Mouse (Mus musculus): ENCODE measurements around the gene Gm28230. TPM values are rescaled to one million over a fixed set of nuclear protein-coding genes. Genes with fewer than 3 reads are reported as not detected.

The Gm28230 gene
- polyA plus RNA-seq, 1 experiment from 2014 or later, result not detected

DNA sequence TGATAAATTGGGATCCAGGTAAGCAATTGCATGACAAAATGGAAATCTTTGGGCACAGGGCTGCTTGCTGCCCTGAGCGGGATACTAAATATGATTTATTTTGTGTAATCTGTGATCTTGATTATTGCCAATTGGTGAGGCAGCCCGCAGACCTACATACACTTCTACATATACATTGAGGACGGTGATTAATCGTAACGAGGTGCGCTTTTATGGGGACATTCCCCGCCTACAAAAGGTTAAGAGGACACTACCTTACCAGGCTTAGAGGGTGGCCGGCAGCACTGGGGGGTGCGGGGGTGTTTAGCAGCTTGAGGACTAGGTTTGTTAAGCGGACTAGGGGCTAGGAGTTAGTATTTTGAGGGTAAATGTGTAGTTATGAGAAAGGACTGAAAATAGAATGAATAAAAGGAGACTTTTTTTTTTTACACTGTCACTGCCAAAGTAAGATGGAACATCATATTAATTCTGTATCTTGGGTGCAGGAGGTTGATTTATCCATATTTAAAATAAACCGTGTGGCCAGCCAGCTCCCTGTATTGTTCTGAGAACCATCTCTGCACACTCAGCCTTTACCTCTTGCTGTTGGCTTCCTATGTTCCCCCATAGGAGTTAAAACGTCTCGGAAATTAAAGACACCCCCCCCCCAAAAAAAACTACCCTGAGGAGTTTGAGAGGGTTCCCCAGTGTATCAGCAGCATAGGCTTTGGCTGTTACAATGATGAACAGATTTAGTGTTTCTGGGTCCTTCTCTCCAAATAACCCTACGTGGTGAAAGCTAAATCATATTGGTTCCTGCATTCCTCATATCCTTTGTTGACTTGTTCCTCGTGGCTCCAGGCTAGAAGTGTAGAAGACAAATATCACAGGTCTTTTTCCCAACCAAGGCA, 10.4 kb downstream of the Gm28230 start:
- Histone ChIP-seq H3K36me3 (ENCODE audit: control insufficient read depth, insufficient read depth) (no peaks in the 10 kb centered on the region; the same call in 1 of the 2 replicates), H3K4me3 (ENCODE audit: low read depth, low read length) (0 out of 2 replicates have a peak overlapping the region, but pooled peaks have one; percentile 7), H3K9me3 (ENCODE audit: control insufficient read depth) (no peaks in the 10 kb centered on the region), H3K4me1 (replicated peaks; ENCODE audit: control insufficient read depth, insufficient read depth, low read length) (no peaks in the 10 kb centered on the region), H3K4me2 (replicated peaks; ENCODE audit: low read depth) (peak overlapping the region; percentile 31), H3K27ac (ENCODE audit: low read depth, low read length) (no peak overlapping the region), H3K9ac (ENCODE audit: low read depth, low read length) (no peak overlapping the region), H3K27me3 (replicated peaks; ENCODE audit: control insufficient read depth, insufficient read depth, low read length) (peaks cover 91% of the 10 kb centered on the region)
- no peak for ATAC-seq
- WGBS, result 29% methylated on average over 15 of the region's 15 CpGs
- TF ChIP-seq CTCF (IDR thresholded peaks at IDR 0.05; ENCODE audit: low read depth), result no peak

DNA sequence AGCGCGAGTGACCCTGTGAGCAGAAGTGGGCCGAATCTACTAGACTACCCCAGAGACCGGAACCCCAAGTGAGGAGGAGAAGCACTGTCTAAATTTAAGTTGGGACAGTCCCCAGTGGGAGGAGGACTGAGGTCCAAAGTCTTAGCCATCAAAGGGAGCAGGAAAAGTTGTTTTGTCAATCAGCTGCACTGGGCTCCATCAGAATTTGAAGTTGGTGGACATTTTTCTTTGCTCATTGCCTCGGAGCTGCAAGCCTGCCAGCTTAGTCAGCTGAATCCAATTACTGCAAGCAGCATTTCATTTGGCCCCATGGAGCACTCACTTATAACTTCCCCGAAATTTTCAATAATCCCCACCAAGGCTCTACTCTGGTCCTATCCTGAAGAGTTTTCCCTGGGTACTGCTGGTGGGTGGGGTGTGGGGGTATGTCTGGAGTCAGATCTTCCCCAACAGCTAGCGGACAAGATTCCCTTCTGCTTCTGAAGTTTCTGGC, 11.1 kb downstream of the Gm28230 start:
- Histone ChIP-seq H3K27ac (ENCODE audit: low read depth, low read length) (no peak overlapping the region), H3K4me1 (replicated peaks; ENCODE audit: control insufficient read depth, insufficient read depth, low read length) (no peaks in the 10 kb centered on the region), H3K4me3 (ENCODE audit: low read depth, low read length) (no peak overlapping the region), H3K27me3 (replicated peaks; ENCODE audit: control insufficient read depth, insufficient read depth, low read length) (peaks cover 90% of the 10 kb centered on the region), H3K9ac (ENCODE audit: low read depth, low read length) (no peak overlapping the region), H3K9me3 (ENCODE audit: control insufficient read depth) (no peaks in the 10 kb centered on the region), H3K4me2 (replicated peaks; ENCODE audit: low read depth) (no peak overlapping the region), H3K36me3 (ENCODE audit: control insufficient read depth, insufficient read depth) (no peaks in the 10 kb centered on the region; the same call in 1 of the 2 replicates)
- WGBS, result 44% methylated on average over 7 of the region's 7 CpGs
- ATAC-seq, result no peak
- TF ChIP-seq CTCF (IDR thresholded peaks at IDR 0.05; ENCODE audit: low read depth), result no peak

DNA sequence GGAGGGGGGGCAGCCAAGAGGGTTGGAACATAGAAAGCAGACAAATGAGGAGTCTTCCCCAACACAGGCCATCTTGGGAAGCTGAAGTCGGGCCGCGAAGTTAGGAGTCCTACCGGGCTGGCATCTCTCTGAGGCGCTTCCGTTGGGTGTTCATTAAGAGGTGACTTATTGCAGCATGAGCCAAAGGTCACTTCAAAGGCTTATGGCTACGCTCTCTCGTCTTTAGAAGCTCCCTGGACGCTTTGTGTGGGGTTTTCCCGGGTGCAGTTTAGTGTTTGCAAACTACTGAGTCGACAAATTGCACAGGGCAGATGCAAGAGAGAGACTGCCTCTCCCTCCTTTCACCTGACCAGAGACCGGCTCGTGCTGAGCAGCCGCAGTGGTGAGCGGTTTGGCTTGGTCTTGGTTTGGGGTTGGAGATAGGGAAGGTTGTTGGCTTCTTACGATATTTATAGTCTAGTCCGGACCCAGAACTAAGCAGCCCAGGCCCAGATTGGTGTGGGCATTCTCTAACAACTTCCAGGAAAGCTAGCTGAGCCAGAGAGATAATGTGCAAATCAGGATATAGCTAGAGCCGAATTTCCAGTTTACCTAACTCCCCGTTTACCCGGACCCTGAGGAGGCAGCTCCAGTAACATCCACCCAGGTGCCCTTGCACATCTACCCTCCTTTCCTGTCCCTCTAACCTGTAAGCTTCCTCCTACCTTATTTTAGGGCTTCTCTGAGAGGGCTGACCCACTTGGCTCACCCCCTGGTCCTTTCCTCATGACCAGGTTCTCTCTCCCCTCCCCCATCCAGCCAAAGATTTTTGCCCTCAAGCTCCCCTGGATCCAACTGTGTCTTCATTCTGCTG, 12.3 kb downstream of the Gm28230 start:
- peak overlapping the region; percentile 35; the same call in 1 of the 2 replicates for H3K4me2 ChIP-seq (replicated peaks; ENCODE audit: low read depth)
- 10% methylated on average over 20 of the region's 20 CpGs for WGBS
- H3K4me3 ChIP-seq (ENCODE audit: low read depth, low read length), result no peak overlapping the region
- no peaks in the 10 kb centered on the region; the same call in 1 of the 2 replicates for H3K36me3 ChIP-seq (ENCODE audit: control insufficient read depth, insufficient read depth)
- ATAC-seq, result peak; percentile 36; the same call in 1 of the 2 replicates
- H3K9me3 ChIP-seq (ENCODE audit: control insufficient read depth), result no peaks in the 10 kb centered on the region
- no peaks in the 10 kb centered on the region for H3K4me1 ChIP-seq (replicated peaks; ENCODE audit: control insufficient read depth, insufficient read depth, low read length)
- no peak overlapping the region for H3K27ac ChIP-seq (ENCODE audit: low read depth, low read length)
- no peak overlapping the region for H3K9ac ChIP-seq (ENCODE audit: low read depth, low read length)
- TF ChIP-seq CTCF (IDR thresholded peaks at IDR 0.05; ENCODE audit: low read depth), result no peak
- peaks cover 85% of the 10 kb centered on the region for H3K27me3 ChIP-seq (replicated peaks; ENCODE audit: control insufficient read depth, insufficient read depth, low read length)

DNA sequence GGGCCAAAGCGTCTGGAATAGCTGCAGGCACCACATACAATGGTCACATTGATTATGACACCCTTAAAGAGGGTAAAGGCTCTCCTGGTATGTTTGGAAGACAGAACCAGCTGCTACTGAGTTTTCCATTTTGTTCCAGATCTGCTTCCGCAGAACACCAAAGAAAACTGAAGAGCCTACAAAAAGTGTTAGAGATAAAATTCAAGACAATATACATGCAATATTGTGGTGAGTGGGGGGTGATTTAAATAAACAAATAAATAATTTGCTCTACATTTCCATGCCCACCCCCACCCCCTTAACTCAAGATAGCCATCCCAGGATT, 12.9 kb downstream of the Gm28230 start:
- peaks cover 85% of the 10 kb centered on the region for H3K27me3 ChIP-seq (replicated peaks; ENCODE audit: control insufficient read depth, insufficient read depth, low read length)
- H3K27ac ChIP-seq (ENCODE audit: low read depth, low read length), result no peak overlapping the region
- no peak overlapping the region for H3K9ac ChIP-seq (ENCODE audit: low read depth, low read length)
- no peak overlapping the region for H3K4me2 ChIP-seq (replicated peaks; ENCODE audit: low read depth)
- H3K4me3 ChIP-seq (ENCODE audit: low read depth, low read length), result no peak overlapping the region
- WGBS, result 45% methylated on average over 2 of the region's 2 CpGs
- no peak for TF ChIP-seq CTCF (IDR thresholded peaks at IDR 0.05; ENCODE audit: low read depth)
- H3K36me3 ChIP-seq (ENCODE audit: control insufficient read depth, insufficient read depth), result no peaks in the 10 kb centered on the region; the same call in 1 of the 2 replicates
- ATAC-seq, result no peak
- H3K4me1 ChIP-seq (replicated peaks; ENCODE audit: control insufficient read depth, insufficient read depth, low read length), result no peaks in the 10 kb centered on the region
- no peaks in the 10 kb centered on the region for H3K9me3 ChIP-seq (ENCODE audit: control insufficient read depth)

DNA sequence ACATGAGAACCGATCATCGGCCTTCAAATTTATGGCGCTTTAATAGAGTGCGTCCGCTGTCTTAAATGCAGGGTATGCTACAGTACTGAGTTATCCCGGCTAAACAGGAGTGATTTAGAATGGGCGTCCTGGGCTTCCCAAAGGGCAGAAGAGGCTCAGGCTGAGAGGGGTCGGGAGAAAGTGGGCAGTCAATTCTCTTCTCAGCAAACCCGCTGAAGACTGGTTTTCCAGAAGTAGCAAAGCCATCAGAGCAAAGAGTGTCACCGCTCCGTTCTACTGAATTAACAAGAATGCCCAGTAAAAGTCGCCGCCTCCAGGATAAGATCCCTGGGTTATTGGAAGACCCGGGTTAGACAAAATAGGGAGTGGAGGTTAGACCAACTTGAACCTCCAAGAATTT, 13.3 kb downstream of the Gm28230 start:
- Histone ChIP-seq H3K36me3 (ENCODE audit: control insufficient read depth, insufficient read depth) (no peaks in the 10 kb centered on the region; the same call in 1 of the 2 replicates), H3K27me3 (replicated peaks; ENCODE audit: control insufficient read depth, insufficient read depth, low read length) (peaks cover 85% of the 10 kb centered on the region), H3K9ac (ENCODE audit: low read depth, low read length) (no peak overlapping the region), H3K4me2 (replicated peaks; ENCODE audit: low read depth) (peak overlapping the region; percentile 56; the same call in 1 of the 2 replicates), H3K4me1 (replicated peaks; ENCODE audit: control insufficient read depth, insufficient read depth, low read length) (no peaks in the 10 kb centered on the region), H3K27ac (ENCODE audit: low read depth, low read length) (no peak overlapping the region), H3K9me3 (ENCODE audit: control insufficient read depth) (no peaks in the 10 kb centered on the region), H3K4me3 (ENCODE audit: low read depth, low read length) (0 out of 2 replicates have a peak overlapping the region, but pooled peaks have one; percentile 5)
- ATAC-seq, result no peak
- 20% methylated on average over 14 of the region's 14 CpGs for WGBS
- no peak for TF ChIP-seq CTCF (IDR thresholded peaks at IDR 0.05; ENCODE audit: low read depth)
